Mouse (Mus musculus): ENCODE data around the gene Frmd4a.
A peak's percentile ranks its signal among the peaks of the same experiment; 100 is the strongest.

Gene Frmd4a

DNA sequence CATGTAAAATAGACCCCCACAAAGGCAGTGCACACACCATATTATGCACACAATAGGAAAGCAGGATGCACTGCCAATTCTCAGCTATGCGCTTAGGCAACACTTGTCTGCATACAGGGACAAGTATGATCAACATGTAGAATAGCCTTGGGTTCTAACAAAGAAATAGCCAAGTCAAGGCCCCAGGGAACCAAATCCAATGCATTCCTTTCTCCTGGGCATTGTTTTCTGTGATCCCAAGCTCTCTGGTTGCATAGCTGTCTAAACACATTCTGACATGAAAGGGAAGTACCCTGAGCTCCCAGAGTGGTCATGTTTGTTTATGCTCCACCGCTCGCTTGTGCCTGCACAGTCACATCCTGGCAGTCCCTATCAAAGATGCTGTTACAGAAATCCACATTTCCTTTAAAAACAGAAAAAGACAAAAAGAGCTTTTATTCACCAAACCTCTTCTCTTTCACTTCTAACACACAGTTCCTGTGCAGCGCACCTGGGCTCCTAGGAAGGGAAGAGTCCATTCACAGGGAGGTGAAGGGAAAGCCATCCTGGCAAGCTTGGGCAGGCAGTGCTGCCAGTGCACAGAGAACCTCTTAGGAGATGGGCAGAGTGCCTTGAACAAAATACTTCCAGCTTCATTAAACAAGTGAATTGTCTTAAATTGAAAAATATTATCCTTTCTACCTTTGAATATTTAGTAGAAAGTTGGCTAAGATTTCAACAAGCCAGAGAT, 124.9 kb downstream of the Frmd4a start:
- no peak for DNase-seq

DNA sequence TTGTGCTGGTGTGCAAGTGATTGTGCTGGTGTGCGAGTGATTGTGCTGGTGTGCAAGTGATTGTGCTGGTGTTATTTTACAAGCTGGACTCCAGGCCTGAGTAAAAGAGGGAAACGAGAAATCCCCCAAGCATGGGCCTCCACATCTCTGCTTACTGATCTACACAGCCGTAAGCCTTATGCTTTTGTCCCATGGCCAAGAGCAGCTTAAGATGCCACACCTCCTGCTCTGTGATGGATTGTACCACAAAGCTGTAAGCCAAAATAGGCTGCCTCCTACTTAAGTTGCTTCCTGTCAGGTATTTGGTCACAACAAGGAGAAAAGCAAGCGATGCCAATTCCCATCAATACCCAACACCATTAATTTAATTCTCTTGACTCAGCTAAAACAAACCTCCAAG, 126.9 kb downstream of the Frmd4a start:
- DNase-seq, result no peak

DNA sequence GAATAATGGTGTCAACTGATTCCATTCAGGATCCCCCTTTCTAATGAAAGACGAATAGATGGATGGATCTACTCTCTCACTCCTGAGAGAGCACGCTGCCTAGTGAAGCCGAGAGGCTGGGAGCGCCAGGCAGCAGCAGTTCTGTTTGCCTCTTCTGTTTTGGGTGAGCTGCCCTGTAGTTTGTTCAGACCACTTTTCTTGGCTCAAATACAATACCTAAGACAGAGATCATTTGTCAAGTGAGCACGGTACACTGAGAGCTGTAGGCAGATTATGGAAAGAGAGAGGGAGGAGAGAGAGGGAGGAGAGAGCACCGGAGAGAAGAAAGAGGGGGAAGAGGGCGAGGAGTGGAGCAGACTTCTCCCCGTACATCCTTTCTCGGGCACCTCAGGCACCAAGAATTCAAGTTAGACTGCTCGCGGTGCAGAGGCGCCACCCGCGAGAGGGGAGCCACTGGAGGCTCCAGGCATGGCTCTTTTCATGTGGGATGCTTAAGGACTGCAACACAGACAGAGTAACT, 135.1 kb downstream of the Frmd4a start:
- no peak for DNase-seq

DNA sequence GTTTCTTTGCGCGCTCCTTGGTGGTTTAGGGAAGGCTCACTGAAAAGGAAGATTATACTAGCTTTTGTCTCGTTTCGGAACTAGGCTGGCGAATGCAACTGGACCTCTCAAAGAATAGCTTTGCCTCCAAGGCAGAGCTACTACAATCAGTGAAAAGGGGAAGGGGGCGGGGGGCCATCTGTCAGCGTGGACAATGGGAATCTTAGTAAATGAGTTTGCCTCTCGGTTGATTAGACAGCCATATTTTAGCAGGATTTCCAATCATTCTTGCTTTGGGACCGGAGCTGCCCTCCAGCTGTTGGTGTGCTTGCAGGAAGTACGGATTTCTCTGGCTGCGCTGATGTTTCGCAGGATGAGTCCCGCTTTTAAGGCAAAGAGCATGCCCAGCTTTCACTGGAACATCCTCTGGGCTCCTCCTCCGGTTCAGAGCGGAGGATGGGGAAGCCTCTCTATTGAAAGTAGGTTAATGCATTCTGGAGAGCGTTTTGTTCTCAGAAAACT, 135.7 kb downstream of the Frmd4a start:
- DNase-seq, result no peak

DNA sequence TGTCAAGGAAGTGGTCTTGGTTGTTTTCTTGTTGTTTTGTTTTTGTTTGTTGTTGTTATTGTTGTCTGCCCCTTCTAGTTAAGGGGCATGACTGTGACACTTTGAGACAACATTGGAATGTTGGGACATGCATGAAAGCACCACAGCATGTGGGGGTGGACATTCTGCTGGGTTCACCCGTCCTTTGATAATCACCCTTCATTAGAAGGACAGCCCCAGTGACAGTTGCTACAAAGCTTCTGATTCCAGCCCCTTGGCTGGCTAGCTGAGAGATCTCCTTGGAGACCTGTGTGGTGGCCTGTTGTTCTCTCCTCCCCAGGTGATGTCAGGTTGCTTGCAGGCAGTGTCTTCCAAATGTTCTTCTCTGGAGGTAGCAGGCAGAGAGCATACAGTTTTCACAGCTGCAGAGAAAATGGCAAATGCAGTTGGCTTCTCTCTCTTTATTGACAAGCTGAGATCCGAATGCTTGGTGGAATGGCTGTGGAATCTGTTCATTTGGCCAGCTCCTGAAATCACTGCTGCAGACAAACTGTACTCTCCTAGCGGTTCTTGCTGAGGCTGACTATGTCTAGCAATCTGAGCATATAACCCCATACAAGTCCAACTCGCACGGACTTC, 136.6 kb downstream of the Frmd4a start:
- DNase-seq, result no peak

DNA sequence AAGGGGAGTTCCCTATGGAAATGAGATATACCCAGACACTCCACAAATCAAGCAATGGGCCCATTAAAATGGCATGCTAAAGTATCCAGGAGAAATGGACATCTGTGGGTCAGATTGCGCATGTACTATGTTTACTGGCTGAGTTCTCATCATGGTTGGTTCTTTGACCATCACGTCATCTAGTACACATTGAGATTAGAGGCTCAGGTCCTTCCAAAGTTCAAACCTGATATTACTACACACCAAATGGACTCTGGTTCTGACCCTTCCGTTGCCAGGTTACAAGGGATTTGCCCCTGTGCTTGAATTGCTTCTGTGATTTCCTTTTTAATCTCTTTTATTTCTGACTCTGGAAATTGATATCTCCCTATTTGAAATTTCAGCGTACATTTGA, 137.1 kb downstream of the Frmd4a start:
- DNase-seq, result no peak

DNA sequence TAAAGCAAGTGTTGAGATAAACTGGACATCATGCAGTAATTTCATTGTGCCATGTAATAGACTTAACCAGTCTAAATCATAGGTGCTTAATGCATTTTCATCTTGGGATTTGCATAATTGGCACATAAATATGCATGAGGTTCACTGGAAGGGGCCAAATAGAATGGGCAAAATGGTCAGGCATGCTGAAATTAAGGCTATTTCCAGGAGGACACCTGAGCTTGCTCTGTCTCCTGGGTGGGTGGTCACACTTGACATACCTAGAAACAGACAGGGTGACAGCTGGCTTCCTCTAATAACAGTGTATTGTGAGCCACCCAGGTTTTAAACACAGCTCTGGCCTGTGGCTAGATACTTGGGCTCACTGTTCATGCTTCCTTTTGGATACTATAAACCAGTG, 137.9 kb downstream of the Frmd4a start:
- no peak for DNase-seq

DNA sequence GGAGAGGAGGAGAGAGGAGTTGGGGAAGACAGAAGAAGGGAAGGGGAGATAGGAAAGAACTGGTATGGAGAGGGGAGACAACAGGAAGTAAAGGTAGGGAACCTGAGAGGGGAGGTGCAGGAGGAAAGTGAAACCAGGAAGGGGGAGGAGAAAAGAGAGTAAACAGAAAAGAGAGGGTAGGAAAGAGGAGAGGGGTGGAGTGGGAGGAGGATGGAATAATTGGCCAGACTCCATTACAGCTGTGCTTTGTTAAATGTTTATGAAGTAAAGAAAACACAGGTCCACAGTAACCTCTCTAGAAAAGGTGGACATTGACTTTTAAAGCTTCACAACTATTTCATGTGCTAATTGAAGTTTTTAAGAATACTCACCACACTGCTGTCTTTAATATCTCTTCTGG, 139.0 kb downstream of the Frmd4a start:
- DNase-seq, result no peak

DNA sequence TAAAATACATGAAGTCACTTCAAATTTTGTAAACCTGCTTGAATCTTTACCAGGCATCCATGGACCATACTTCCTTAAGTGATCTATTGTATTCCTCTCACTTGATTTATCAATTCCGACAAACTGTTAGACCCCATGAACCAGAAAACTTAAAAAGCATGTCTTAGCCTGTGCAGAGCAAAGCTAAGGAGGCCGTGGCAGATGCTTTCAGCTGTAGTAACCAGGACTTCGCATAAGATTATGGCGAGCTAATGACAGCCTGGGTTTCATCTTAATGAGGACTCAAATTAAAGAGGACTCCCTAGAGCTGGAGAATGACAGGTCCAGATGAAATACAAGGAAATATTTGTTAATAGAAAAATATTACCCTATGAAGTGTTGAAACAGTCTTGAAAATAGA, 139.9 kb downstream of the Frmd4a start:
- no peak for DNase-seq

DNA sequence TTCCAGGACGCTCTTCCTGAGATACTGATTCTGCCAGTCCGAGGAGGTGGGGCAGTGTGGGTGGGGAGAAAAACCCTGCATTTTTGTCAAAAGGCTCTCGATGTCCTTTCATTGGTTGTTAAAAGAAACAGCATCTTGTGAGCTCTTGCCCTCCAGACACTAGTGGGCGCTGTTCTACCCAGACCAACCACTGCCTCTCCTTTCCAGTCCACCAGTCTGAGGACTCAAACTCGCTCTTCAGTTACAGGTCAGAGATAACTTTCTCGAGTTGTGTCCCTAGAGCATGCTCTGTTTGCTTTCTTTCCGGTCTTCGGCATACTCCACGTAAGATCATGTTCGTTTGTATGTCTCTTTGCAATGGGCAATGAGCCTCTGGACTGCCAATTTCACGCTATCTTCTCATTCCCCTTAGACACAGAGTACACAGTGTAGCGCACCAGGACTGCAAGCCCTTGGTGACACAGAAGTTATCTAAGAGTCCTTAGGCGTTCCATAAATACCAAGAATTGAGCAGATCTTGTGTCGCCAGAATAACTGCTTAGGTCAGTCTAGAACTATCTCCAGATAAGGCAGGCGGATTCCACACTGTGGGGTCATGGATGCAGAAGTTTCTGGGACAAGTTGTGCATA, 142.2 kb downstream of the Frmd4a start:
- DNase-seq, result no peak

DNA sequence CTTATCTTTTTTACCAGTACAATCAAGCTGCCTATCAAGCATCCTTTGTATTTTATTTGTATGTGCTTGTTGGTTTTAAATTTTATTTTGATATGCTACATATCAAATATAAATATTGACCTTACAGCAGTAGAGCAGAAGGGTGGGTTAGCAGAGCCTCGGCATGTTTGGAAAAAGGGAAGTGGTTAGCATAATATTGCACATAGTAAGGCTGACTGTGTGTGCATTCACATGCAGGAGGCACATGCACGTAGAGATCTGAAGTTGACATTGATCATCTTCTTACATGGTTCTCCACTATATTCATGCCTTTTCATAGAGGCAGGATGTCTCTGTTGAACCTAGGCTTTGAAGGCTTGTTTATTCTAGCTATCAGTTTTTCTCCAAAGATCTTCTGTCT, 148.7 kb downstream of the Frmd4a start:
- DNase-seq, result no peak

DNA sequence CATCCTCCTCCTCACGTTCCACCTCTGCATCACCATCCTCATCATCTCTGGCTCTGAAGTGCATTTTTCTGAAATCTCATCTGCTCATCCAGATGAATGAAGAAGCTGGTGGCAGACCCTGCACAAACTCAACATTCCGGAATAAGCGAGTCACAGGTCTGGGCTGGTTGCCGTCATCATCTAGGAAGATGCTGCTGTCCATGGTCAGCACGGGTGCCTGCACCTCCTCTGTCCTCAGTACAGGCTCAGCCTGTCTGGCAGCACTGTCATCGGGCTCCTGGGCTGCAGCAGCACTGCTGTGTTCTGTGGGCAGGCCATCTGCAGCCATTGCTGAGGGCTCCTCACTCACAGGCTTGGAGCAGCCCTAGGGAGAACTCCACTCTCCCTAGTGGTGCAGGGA, 149.6 kb downstream of the Frmd4a start:
- no peak for DNase-seq

DNA sequence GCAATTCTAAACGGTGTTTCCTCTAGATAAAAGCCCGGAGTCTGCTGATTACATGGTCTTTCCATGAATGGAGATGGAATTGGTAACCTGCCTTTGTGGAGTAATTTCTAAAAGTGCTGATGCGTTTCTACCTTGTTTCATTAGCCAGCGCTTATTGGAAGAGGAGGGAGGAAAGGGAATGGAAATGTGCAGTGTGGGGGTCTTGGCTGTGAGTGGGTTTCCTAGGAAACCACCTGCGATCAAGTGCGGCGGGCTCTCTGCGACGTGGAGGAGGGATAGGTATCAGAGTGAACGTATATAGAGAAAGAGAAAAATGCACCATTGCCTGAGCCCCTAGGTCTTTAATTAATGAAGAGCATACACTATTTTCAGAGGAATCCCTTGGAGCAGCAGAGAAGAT, 152.2 kb downstream of the Frmd4a start:
- no peak for DNase-seq

DNA sequence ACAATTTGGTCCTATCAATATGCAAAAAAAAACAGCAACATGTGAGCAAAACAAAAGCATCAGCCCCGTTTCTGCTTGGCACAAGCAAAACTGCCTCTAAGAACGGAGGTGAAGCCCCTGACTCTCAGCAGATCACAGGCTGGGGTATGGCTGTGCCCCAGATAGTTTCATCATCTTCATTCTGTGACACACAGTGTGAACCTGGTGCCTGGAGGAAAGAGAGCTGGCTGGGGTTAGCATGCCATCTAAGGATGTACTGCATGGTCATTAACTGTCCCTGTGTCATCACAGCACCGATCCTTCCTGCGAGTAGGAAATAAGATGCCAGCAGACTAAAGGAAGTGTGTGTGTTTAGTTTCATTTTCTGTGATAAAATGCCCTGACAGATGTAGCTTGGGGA, 152.7 kb downstream of the Frmd4a start:
- no peak for DNase-seq

DNA sequence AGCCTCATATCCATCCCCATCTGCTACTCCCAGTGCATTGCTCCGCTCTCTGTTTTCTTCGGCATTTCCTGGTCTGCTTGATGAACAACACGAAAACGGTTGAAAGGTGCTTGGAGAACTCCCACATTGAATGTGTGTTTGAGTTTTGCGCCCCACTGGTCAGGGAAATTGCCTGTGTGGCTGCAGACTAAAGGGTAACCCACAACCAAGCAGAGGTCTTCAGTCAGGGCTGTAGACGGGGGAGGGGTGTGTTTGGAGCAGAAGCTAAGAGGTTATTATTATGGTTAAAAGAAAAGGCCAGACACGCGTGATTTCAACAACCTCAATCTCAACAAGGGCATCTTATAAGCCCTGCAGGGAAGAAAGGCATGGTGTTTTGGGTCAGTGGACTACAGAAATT, 167.5 kb downstream of the Frmd4a start:
- DNase-seq, result no peak

DNA sequence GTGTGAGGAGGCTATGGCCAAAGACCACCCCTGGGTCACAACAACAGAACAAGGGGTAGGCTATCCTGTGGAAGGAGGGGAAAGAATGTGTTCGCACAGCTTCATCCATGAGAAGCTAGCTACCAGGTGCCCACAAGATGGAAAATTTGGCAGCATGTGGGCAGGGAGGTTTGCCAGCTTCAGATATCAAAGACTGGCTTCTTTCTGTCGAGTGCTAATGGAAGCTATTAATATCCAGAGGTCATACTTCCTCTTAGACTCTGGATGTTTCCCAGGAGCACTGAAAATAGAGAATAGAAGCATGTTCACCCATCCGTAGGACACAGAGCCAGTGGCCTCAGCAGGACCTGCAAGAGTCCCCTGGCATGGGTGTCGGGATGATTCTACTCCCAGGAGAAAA, 170.0 kb downstream of the Frmd4a start:
- DNase-seq, result no peak

DNA sequence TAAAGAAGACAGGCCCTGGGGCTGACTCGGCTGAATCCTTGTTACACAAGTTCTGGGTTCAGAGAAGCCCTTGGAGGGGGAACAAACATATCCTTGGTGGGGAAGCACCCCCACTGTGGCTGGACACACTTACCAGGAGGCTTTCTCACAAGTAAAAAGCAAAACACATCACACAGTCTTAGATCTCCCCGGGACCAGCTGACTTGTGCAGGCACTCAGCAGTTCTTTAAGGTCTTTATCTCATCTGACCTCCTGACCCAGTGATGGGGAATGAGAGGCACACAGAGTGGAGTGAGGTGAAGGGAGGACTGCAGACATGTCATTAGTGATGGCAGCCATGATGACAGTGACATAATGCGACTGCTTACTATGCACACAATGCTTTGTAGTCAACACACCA, 170.8 kb downstream of the Frmd4a start:
- DNase-seq, result no peak

DNA sequence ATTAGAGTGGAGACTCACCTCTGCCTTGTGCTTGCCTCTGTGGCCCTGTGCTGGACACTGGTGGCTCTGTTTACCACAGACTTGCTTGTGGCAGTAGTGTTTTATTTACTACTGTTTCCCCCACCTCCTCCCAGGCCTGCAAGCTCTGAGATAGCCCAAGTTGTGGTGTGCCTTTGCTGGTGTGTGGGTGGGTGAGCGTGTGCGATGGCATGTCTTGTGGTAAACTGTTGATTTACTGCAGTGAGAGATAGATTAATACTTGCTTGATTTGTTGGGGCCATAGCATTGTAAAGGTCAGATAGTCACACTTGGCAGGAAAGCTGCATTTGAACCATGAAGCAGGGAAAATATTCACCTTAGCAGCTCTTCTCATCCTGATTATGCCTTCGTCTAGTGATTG, 172.8 kb downstream of the Frmd4a start:
- DNase-seq, result no peak

DNA sequence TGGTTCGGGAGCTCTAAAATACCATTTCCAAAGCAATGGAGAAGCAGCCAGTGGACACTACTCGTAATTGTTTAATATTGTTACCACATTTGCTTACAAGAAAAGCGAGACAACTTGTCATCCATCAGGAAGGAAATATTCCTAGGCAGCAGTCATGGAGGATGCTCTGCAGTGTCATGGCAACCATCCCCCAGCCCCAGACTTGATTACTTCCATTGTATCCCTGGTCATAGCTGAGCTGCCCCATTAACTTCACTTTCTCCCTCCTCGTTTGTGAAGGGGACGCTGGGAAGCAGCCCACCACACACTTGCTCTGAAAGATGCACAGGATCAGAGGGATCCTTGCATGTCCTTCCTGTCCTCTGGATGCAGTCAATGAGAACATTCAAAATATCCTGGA, 173.5 kb downstream of the Frmd4a start:
- no peak for DNase-seq

DNA sequence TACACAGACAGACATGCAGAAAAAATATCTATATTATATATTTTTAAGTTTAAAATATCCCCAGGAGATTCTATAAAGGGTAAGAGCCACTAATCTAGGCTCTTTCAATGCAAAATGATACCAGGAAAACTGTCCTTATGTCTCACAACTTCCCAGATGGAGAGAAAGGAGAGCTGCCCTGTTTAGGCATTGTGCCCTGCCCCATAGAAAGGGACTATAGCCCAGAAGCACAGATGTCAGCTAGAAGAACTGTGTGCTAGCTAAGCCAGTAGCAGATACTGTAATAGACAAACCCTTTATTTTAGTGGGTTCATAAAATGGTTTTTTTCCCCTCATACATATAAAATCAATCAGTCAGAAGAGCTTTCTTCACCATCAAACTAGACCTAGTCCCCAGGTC, 175.7 kb downstream of the Frmd4a start:
- no peak for DNase-seq

DNA sequence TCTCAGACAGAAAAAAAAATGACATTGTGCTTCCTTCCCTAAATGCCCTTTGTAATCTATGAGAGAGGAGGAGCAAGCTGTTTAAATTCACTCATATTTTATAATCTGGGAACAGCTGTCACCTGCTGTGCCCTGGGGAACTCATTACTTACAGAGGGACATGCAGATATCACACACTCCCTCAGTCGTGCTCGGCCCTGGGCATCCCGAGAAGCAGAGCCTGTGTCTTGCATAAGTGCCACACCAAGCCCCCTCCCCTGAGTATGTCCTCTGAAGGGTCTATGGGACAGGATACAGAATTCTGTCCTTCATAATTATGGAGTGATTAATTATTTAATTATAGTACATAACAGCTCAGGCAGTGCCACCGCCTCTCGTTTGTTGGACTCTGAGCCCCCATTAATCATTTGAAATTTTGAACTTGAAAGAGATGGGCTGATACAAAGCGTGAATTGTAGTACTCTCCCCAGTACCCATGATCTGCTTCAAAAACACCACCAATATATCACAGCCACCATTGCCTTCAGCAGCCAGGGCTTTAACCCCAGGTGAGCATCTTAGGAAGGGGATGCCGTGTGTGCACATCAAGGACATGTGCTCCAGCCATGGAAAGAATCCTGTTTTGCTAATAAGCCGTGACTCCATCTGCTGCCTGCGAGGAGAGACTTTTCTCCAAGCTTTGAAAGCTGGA, 177.0 kb downstream of the Frmd4a start:
- no peak for DNase-seq

DNA sequence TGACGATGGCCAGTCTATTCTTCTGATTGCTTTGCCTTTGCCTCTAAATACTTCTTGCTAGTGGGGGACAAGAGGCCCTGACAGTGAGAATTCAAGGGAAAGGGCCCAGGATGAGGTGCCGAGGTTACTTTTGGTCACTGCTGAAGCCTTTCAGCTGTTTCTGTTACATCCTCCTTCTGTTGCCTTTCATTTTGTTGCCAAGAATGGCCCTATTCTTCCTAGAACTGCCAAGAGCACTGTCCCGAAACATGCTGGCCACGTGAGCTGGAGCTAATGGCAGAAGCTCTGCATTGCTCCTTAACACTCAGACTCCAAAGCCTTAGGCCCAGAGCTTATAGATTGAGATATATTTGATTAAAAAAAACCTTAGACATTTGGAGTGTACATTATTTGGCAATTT, 178.5 kb downstream of the Frmd4a start:
- DNase-seq, result peak in 1 of 2 experiments; percentile 33

DNA sequence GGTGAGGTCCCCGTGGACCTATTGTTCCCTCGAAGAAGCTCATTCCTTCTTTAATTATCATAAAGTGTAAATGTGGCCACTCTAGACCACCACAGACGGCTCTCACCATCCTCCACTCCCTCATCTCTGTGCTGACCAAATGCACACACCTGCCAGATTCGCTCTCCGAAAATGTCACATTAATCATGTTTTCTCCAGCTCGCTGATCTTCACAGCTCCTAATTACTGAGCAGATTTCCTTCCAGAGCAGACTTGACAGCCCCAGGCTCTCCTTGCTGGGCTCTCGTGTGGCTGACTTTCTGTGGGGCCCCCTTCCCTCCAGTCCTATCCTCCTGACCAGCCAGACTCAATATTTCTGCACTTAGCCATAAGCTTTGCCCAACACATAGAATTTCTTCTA, 191.7 kb downstream of the Frmd4a start:
- DNase-seq, result no peak

DNA sequence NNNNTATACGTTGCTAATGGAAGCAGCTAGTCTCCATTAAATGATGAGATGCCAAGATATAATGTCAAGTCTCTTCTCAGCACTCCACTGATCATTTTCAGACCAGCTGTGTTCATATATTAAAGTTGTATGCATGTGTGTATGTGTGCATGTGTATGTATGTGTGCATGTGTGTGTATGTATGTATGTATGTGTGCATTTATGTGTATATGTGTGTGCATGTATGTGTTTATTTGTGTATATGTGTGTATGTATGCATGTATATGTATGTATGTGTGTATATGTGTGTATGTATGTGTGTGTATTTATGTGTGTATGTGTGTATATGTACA, 204.9 kb downstream of the Frmd4a start:
- no peak for DNase-seq

Data from lung, postnatal 4 days (tissue).